Mouse (Mus musculus) heart, embryonic 12.5 days (tissue): ENCODE data around the gene Nrip2. TPM values are rescaled to one million over a fixed set of nuclear protein-coding genes. Genes with fewer than 3 reads are reported as not detected.

ENCODE experiments used
- ATAC-seq: fragments of 200-750 bp; cut with Nextera tagmentation; 2 replicates; pipeline ENCODE4 v1.8.0; 2017; ENCODE audit warnings: moderate TSS enrichment, moderate library complexity; ENCODE audit not compliant: insufficient number of reproducible peaks, low FRiP score
- H3K27ac ChIP-seq: fragments of 300-500 bp; sonication (generic); 2 replicates; pipeline ENCODE4 v1.5.1; 2016; ENCODE audit warnings: mild to moderate bottlenecking, moderate library complexity; ENCODE audit not compliant: poor library complexity, severe bottlenecking
- H3K27me3 ChIP-seq: fragments of 300-500 bp; sonication (generic); replicated peaks from 2 replicates; pipeline ENCODE4 v1.6.1; 2016; ENCODE audit warnings: mild to moderate bottlenecking, moderate library complexity
- H3K36me3 ChIP-seq: fragments of 300-500 bp; sonication (generic); 2 replicates; pipeline ENCODE4 v1.6.1; 2016; ENCODE audit warnings: mild to moderate bottlenecking, moderate library complexity
- H3K4me1 ChIP-seq: fragments of 300-500 bp; sonication (generic); replicated peaks from 2 replicates; pipeline ENCODE4 v1.6.1; 2016; ENCODE audit warnings: mild to moderate bottlenecking
- H3K4me2 ChIP-seq: fragments of 300-500 bp; sonication (generic); 2 replicates; pipeline ENCODE4 v1.6.1; 2016; ENCODE audit warnings: mild to moderate bottlenecking, moderate library complexity
- H3K4me3 ChIP-seq: fragments of 300-500 bp; sonication (generic); 2 replicates; pipeline ENCODE4 v1.5.1; 2016; ENCODE audit warnings: mild to moderate bottlenecking
- H3K9ac ChIP-seq: fragments of 300-500 bp; sonication (generic); 2 replicates; pipeline ENCODE4 v1.6.1; 2016; ENCODE audit warnings: mild to moderate bottlenecking, moderate library complexity
- H3K9me3 ChIP-seq: fragments of 300-500 bp; sonication (generic); replicated peaks from 2 replicates; pipeline ENCODE4 v1.6.1; 2016; ENCODE audit warnings: mild to moderate bottlenecking, moderate library complexity
- WGBS: fragments of 180-500 bp; shearing (Covaris S2); methylation state at CpG from one replicate; pipeline ENCODE4 v1.1.7; 2016; 5-methylcytosine and 5-hydroxymethylcytosine counted together
- polyA plus RNA-seq: library from polyadenylated mRNA; unstranded; fragments of >200 nt; fragmentation: Nextera tagmentation; extraction: Ambion mirVana; gene quantifications from 2 replicates; pipeline ENCODE4 v1.2.1, GENCODE M21; 2016

Gene Nrip2
- polyA plus RNA-seq, 1 experiment from 2014 or later, result 1.6 TPM

- Histone ChIP-seq H3K4me1 (peaks cover 12% of the 10 kb centered on the region), H3K9me3 (no peaks in the 10 kb centered on the region), H3K4me3 (no peak overlapping the region), H3K9ac (no peak overlapping the region), H3K27ac (no peak overlapping the region), H3K27me3 (no peaks in the 10 kb centered on the region), H3K36me3 (no peaks in the 10 kb centered on the region), H3K4me2 (no peak overlapping the region)
- WGBS, result 73% methylated on average over 7 of the region's 7 CpGs
- no peak for ATAC-seq
Observed at GRCm38 (mm10) chr6:128397574-128398261, 1.4 kb upstream of the Nrip2 start.

- Histone ChIP-seq H3K4me1 (peaks cover 10% of the 10 kb centered on the region), H3K4me2 (peak overlapping the region; percentile 53), H3K4me3 (peak overlapping the region; percentile 4; the same call in 1 of the 2 replicates), H3K27ac (no peak overlapping the region), H3K9me3 (no peaks in the 10 kb centered on the region), H3K9ac (peak overlapping the region; percentile 31), H3K36me3 (no peaks in the 10 kb centered on the region), H3K27me3 (no peaks in the 10 kb centered on the region)
- 37% methylated on average over 21 of the region's 21 CpGs for WGBS
- peak; percentile 67 for ATAC-seq
Observed at GRCm38 (mm10) chr6:128399421-128400185, 507 bp downstream of the Nrip2 start.

DNA sequence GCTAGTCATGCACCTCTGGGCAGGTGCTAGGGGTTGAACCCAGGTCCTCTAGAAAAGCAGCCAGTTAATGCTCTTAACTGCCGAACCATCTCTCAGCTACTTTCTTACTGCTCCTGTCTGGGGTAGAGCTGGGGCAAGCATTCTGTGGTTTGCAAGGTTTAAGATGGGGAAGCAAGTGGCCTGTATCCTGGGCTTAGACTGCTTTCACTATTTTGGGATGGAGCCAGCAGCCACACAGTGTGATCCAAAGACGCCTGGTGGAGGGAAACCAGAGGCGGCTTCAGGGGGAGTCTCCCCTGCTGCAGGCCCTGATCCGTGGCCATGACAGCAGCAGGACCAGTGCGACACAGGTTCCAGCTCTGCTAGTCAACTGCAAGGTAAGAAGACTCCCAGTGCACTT lies 5.6 kb downstream of the Nrip2 start:
- Histone ChIP-seq H3K9ac (no peak overlapping the region), H3K4me3 (no peak overlapping the region), H3K9me3 (no peaks in the 10 kb centered on the region), H3K27ac (no peak overlapping the region), H3K36me3 (peaks cover 36% of the 10 kb centered on the region), H3K4me2 (no peak overlapping the region), H3K4me1 (peaks cover 5% of the 10 kb centered on the region), H3K27me3 (no peaks in the 10 kb centered on the region)
- no peak for ATAC-seq
- WGBS, result 61% methylated on average over 5 of the region's 5 CpGs

GRCm38 (mm10) chr6:128408544-128409125 lies 9.5 kb downstream of the Nrip2 start:
- Histone ChIP-seq H3K9ac (no peak overlapping the region), H3K36me3 (peaks cover 75% of the 10 kb centered on the region), H3K27me3 (no peaks in the 10 kb centered on the region), H3K9me3 (no peaks in the 10 kb centered on the region), H3K27ac (no peak overlapping the region), H3K4me2 (no peak overlapping the region), H3K4me1 (no peaks in the 10 kb centered on the region), H3K4me3 (no peak overlapping the region)
- WGBS, result 86% methylated on average over 7 of the region's 7 CpGs
- ATAC-seq, result no peak

DNA sequence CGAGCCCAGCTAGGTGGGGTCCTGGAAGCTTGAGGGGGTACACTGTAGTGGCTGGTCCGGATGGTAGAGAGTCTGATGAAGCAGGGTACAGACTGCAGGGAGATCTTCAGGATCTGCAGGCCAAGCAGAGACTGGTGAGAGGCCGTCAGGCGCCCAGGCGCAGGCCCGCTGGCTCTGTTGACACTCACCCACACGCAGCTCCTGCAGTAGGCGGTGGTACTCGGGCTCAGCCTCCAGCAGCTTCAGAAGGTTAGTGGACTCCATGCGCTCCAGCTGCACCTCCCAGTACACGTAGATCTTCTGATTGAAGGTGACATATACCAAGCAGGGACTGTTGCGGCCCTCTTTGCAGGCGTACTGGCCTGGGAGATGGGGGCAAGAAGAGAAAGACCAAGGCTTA lies 11.2 kb downstream of the Nrip2 start:
- Histone ChIP-seq H3K27ac (no peak overlapping the region), H3K36me3 (peaks cover 84% of the 10 kb centered on the region), H3K9me3 (no peaks in the 10 kb centered on the region), H3K27me3 (no peaks in the 10 kb centered on the region), H3K4me2 (no peak overlapping the region), H3K4me1 (no peaks in the 10 kb centered on the region), H3K9ac (no peak overlapping the region), H3K4me3 (no peak overlapping the region)
- 91% methylated on average over 13 of the region's 13 CpGs for WGBS
- ATAC-seq, result no peak

DNA sequence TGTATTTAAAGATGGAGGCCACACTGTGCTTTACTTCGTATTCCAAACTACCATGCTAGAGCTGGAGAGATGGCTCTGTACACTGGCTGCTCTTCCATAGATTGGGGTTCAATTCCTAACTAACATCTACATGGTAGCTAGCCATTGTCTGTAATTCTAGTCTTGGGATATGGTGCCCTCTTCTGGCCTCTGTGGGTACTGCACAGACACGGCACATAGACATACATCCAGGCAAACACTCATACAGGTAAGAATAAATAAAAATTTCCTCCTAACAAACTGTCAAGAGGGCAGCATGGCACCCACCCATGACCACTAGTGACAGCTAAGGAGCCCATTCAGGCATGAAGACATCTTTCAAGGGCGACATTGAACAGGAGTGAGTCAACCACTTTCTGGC lies 12.0 kb downstream of the Nrip2 start:
- H3K4me3 ChIP-seq, result no peak overlapping the region
- no peaks in the 10 kb centered on the region for H3K9me3 ChIP-seq
- H3K9ac ChIP-seq, result no peak overlapping the region
- H3K36me3 ChIP-seq, result peaks cover 88% of the 10 kb centered on the region
- H3K27me3 ChIP-seq, result no peaks in the 10 kb centered on the region
- 17% methylated on average over 3 of the region's 3 CpGs for WGBS
- no peak overlapping the region for H3K4me2 ChIP-seq
- no peak overlapping the region for H3K27ac ChIP-seq
- no peaks in the 10 kb centered on the region for H3K4me1 ChIP-seq
- ATAC-seq, result no peak

GRCm38 (mm10) chr6:128416169-128416568 lies 17.1 kb downstream of the Nrip2 start:
- H3K4me1 ChIP-seq, result peaks cover 5% of the 10 kb centered on the region
- H3K27ac ChIP-seq, result no peak overlapping the region
- peaks cover 52% of the 10 kb centered on the region for H3K36me3 ChIP-seq
- H3K27me3 ChIP-seq, result no peaks in the 10 kb centered on the region
- 79% methylated on average over 5 of the region's 5 CpGs for WGBS
- no peak for ATAC-seq
- H3K4me2 ChIP-seq, result no peak overlapping the region
- no peaks in the 10 kb centered on the region for H3K9me3 ChIP-seq
- H3K9ac ChIP-seq, result no peak overlapping the region
- no peak overlapping the region for H3K4me3 ChIP-seq

DNA sequence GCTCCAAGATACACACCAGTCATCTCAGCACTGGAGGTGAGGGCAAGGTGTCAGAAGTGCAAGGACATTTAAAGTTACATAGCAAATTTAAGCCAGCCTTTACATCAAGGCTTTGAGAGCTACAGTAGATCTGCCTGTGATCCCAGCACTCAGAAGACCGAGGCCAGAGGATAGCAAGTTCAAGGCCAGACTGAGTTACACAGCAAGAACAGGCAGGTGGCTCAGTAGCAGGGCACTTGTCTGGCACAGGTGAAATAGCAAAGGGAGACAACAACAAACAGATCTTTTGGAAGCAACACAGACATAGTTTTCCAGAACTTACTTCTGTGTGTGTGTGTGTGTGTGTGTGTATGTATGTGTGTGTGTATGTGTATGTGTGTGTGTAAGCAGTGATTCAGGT lies 19.0 kb downstream of the Nrip2 start:
- Histone ChIP-seq H3K9me3 (no peaks in the 10 kb centered on the region), H3K36me3 (peaks cover 33% of the 10 kb centered on the region), H3K4me1 (peaks cover 11% of the 10 kb centered on the region), H3K27me3 (no peaks in the 10 kb centered on the region), H3K9ac (no peak overlapping the region), H3K27ac (no peak overlapping the region), H3K4me2 (no peak overlapping the region), H3K4me3 (no peak overlapping the region)
- ATAC-seq, result no peak
- 76% methylated on average over 1 of the region's 1 CpGs for WGBS

- peak overlapping the region; percentile 18; the same call in 1 of the 2 replicates for H3K27ac ChIP-seq
- WGBS, result 54% methylated on average over 2 of the region's 2 CpGs
Observed at GRCm38 (mm10) chr6:128421036-128421435, 21.9 kb downstream of the Nrip2 start.

GRCm38 (mm10) chr6:128421480-128421879 lies 22.4 kb downstream of the Nrip2 start:
- Histone ChIP-seq H3K4me3 (no peak overlapping the region), H3K4me1 (peaks cover 16% of the 10 kb centered on the region), H3K4me2 (no peak overlapping the region), H3K27me3 (no peaks in the 10 kb centered on the region), H3K9ac (no peak overlapping the region; the same call in 1 of the 2 replicates), H3K36me3 (peaks cover 12% of the 10 kb centered on the region), H3K27ac (no peak overlapping the region), H3K9me3 (no peaks in the 10 kb centered on the region)
- 77% methylated on average over 3 of the region's 3 CpGs for WGBS
- ATAC-seq, result no peak

More at GRCm38 (mm10) chr6:128421036-128421435, 21.9 kb downstream of the Nrip2 start:
- Histone ChIP-seq H3K4me1 (peaks cover 16% of the 10 kb centered on the region), H3K9me3 (no peaks in the 10 kb centered on the region), H3K4me2 (no peak overlapping the region), H3K27me3 (no peaks in the 10 kb centered on the region), H3K9ac (no peak overlapping the region; the same call in 1 of the 2 replicates), H3K4me3 (no peak overlapping the region), H3K36me3 (peaks cover 13% of the 10 kb centered on the region)
- no peak for ATAC-seq
